Mouse (Mus musculus): ENCODE measurements around the gene Ttll5. TPM values are rescaled to one million over a fixed set of nuclear protein-coding genes. Genes with fewer than 3 reads are reported as not detected.

Ttll5 gene
- total and polyA plus RNA-seq, 2 experiments from 2014 or later, result 10.4 to 15.9 TPM

GRCm38 (mm10) chr12:85859511-85860189 lies 35.2 kb downstream of the Ttll5 start:
- no peak for TF ChIP-seq CTCF (IDR thresholded peaks at IDR 0.05)
- H3K4me1 ChIP-seq (ENCODE audit: insufficient read depth, low read length), result no peaks in the 10 kb centered on the region
- DNase-seq (ENCODE audit: low spot score), result peak; percentile 37
- H3K9me3 ChIP-seq (ENCODE audit: low read length), result no peaks in the 10 kb centered on the region
- H3K9ac ChIP-seq (replicated peaks; ENCODE audit: low read length, poor library complexity, severe bottlenecking), result no peak overlapping the region
- H3K4me2 ChIP-seq (ENCODE audit: low read depth, low read length, poor library complexity, severe bottlenecking), result no peak overlapping the region
- no peaks in the 10 kb centered on the region for H3K27me3 ChIP-seq (ENCODE audit: insufficient read depth, low read length)
- no peak for ATAC-seq (ENCODE audit: low FRiP score)
- no peak overlapping the region for H3K4me3 ChIP-seq (ENCODE audit: low read depth, low read length)
- H3K36me3 ChIP-seq (ENCODE audit: insufficient read depth, low read length), result peaks cover 5% of the 10 kb centered on the region; the same call in 1 of the 2 replicates
- WGBS, result 43% methylated on average over 3 of the region's 3 CpGs
- no peak overlapping the region for H3K27ac ChIP-seq (ENCODE audit: low read depth, low read length)

GRCm38 (mm10) chr12:85862514-85862913 lies 38.1 kb downstream of the Ttll5 start:
- H3K4me2 ChIP-seq (ENCODE audit: low read depth, low read length, poor library complexity, severe bottlenecking), result no peak overlapping the region
- H3K27ac ChIP-seq (ENCODE audit: low read depth, low read length), result no peak overlapping the region
- peak; percentile 58 for DNase-seq (ENCODE audit: low spot score)
- ATAC-seq (ENCODE audit: low FRiP score), result peak; percentile 60; the same call in 1 of the 2 replicates
- H3K4me3 ChIP-seq (ENCODE audit: low read depth, low read length), result no peak overlapping the region
- peaks cover 3% of the 10 kb centered on the region; the same call in 1 of the 2 replicates for H3K36me3 ChIP-seq (ENCODE audit: insufficient read depth, low read length)
- H3K27me3 ChIP-seq (ENCODE audit: insufficient read depth, low read length), result no peaks in the 10 kb centered on the region
- no peak overlapping the region for H3K9ac ChIP-seq (replicated peaks; ENCODE audit: low read length, poor library complexity, severe bottlenecking)
- TF ChIP-seq CTCF (IDR thresholded peaks at IDR 0.05), result no peak
- 28% methylated on average over 2 of the region's 2 CpGs for WGBS
- no peaks in the 10 kb centered on the region for H3K9me3 ChIP-seq (ENCODE audit: low read length)
- no peaks in the 10 kb centered on the region for H3K4me1 ChIP-seq (ENCODE audit: insufficient read depth, low read length)

GRCm38 (mm10) chr12:85865526-85865925 lies 41.1 kb downstream of the Ttll5 start:
- Histone ChIP-seq H3K27ac (ENCODE audit: low read depth, low read length) (no peak overlapping the region), H3K4me3 (ENCODE audit: low read depth, low read length) (no peak overlapping the region), H3K9me3 (ENCODE audit: low read length) (no peaks in the 10 kb centered on the region), H3K9ac (replicated peaks; ENCODE audit: low read length, poor library complexity, severe bottlenecking) (no peak overlapping the region), H3K4me1 (ENCODE audit: insufficient read depth, low read length) (no peaks in the 10 kb centered on the region), H3K36me3 (ENCODE audit: insufficient read depth, low read length) (0 out of 2 replicates have a peak, but pooled peaks cover 3% of the 10 kb centered on the region), H3K27me3 (ENCODE audit: insufficient read depth, low read length) (no peaks in the 10 kb centered on the region), H3K4me2 (ENCODE audit: low read depth, low read length, poor library complexity, severe bottlenecking) (no peak overlapping the region)
- DNase-seq (ENCODE audit: low spot score), result peak; percentile 80
- WGBS, result 83% methylated on average over 3 of the region's 3 CpGs
- peak; percentile 79 for TF ChIP-seq CTCF (IDR thresholded peaks at IDR 0.05)
- no peak for ATAC-seq (ENCODE audit: low FRiP score)

GRCm38 (mm10) chr12:85866624-85867023 lies 42.2 kb downstream of the Ttll5 start:
- 0 out of 2 replicates have a peak, but pooled peaks cover 3% of the 10 kb centered on the region for H3K36me3 ChIP-seq (ENCODE audit: insufficient read depth, low read length)
- H3K9me3 ChIP-seq (ENCODE audit: low read length), result no peaks in the 10 kb centered on the region
- H3K9ac ChIP-seq (replicated peaks; ENCODE audit: low read length, poor library complexity, severe bottlenecking), result no peak overlapping the region
- no peak overlapping the region for H3K4me2 ChIP-seq (ENCODE audit: low read depth, low read length, poor library complexity, severe bottlenecking)
- H3K27me3 ChIP-seq (ENCODE audit: insufficient read depth, low read length), result no peaks in the 10 kb centered on the region
- H3K4me1 ChIP-seq (ENCODE audit: insufficient read depth, low read length), result no peaks in the 10 kb centered on the region
- WGBS, result 70% methylated on average over 4 of the region's 4 CpGs
- H3K27ac ChIP-seq (ENCODE audit: low read depth, low read length), result no peak overlapping the region
- TF ChIP-seq CTCF (IDR thresholded peaks at IDR 0.05), result no peak
- ATAC-seq (ENCODE audit: low FRiP score) (no peak), DNase-seq (ENCODE audit: low spot score) (no peak)
- no peak overlapping the region for H3K4me3 ChIP-seq (ENCODE audit: low read depth, low read length)

- peak; percentile 44 for TF ChIP-seq CTCF (IDR thresholded peaks at IDR 0.05)
- Histone ChIP-seq H3K4me1 (ENCODE audit: insufficient read depth, low read length) (no peaks in the 10 kb centered on the region), H3K9ac (replicated peaks; ENCODE audit: low read length, poor library complexity, severe bottlenecking) (no peak overlapping the region), H3K4me2 (ENCODE audit: low read depth, low read length, poor library complexity, severe bottlenecking) (no peak overlapping the region), H3K9me3 (ENCODE audit: low read length) (no peaks in the 10 kb centered on the region), H3K27me3 (ENCODE audit: insufficient read depth, low read length) (no peaks in the 10 kb centered on the region), H3K36me3 (ENCODE audit: insufficient read depth, low read length) (0 out of 2 replicates have a peak, but pooled peaks cover 3% of the 10 kb centered on the region), H3K4me3 (ENCODE audit: low read depth, low read length) (no peak overlapping the region), H3K27ac (ENCODE audit: low read depth, low read length) (no peak overlapping the region)
- no peak for DNase-seq (ENCODE audit: low spot score)
- no peak for ATAC-seq (ENCODE audit: low FRiP score)
These were observed 42.7 kb downstream of the Ttll5 start for GRCm38 (mm10) chr12:85867125-85867524.

GRCm38 (mm10) chr12:85869423-85869822 lies 45.0 kb downstream of the Ttll5 start:
- peak; percentile 90 for DNase-seq (ENCODE audit: low spot score)
- WGBS, result 17% methylated on average over 6 of the region's 6 CpGs

More at GRCm38 (mm10) chr12:85869423-85869822, 45.0 kb downstream of the Ttll5 start:
- Histone ChIP-seq H3K9me3 (ENCODE audit: low read length) (no peaks in the 10 kb centered on the region), H3K4me2 (ENCODE audit: low read depth, low read length, poor library complexity, severe bottlenecking) (no peak overlapping the region), H3K4me1 (ENCODE audit: insufficient read depth, low read length) (no peaks in the 10 kb centered on the region), H3K36me3 (ENCODE audit: insufficient read depth, low read length) (no peaks in the 10 kb centered on the region), H3K27me3 (ENCODE audit: insufficient read depth, low read length) (no peaks in the 10 kb centered on the region), H3K4me3 (ENCODE audit: low read depth, low read length) (no peak overlapping the region), H3K27ac (ENCODE audit: low read depth, low read length) (peak overlapping the region; percentile 48; the same call in 1 of the 2 replicates), H3K9ac (replicated peaks; ENCODE audit: low read length, poor library complexity, severe bottlenecking) (no peak overlapping the region)
- ATAC-seq (ENCODE audit: low FRiP score), result peak; percentile 73
- 0 out of 2 replicates have a peak, but pooled peaks have one; percentile 1 for TF ChIP-seq CTCF (IDR thresholded peaks at IDR 0.05)

All from midbrain, postnatal 0 days (tissue).